Mouse (Mus musculus): ENCODE data around the gene Lrrc2.

DNA sequence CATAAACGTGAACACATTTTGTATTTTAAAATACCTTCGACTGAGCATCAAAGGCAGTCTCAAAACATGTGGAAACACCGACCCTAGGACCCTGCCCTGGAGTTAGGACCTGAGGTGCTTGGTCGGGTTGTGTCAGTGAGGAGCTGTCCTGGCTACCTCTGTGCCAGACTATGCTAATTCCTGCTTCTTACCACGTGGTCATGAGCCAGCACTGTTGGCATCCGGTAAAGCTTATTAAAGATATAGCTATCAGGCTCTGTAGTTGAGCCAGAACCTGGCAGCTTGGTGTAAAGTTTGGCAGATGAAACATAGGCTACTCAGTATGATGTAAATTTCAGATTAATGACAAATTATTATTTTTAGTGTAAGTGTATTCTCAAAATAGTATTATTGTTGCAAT, 1.1 kb downstream of the Lrrc2 start:
- TF ChIP-seq POLR2A (IDR thresholded peaks at IDR 0.05; ENCODE audit: control insufficient read depth, low read depth, low read length) (no peak), CTCF (IDR thresholded peaks at IDR 0.05; ENCODE audit: control insufficient read depth, insufficient read depth, insufficient replicate concordance, low read depth, low read length) (no peak)
